Mouse (Mus musculus): ENCODE measurements around the gene Stpg3.

Stpg3 gene

GRCm38 (mm10) chr2:25178285-25178972 lies 36.0 kb downstream of the Stpg3 start:
- DNase-seq (ENCODE audit: low read depth): no peak

GRCm38 (mm10) chr2:25177685-25178084 lies 36.8 kb downstream of the Stpg3 start:
- no peak for DNase-seq (ENCODE audit: low read depth)

GRCm38 (mm10) chr2:25177076-25177475 lies 37.4 kb downstream of the Stpg3 start:
- DNase-seq (ENCODE audit: low read depth): no peak

- DNase-seq (ENCODE audit: low read depth): no peak
These were observed 37.9 kb downstream of the Stpg3 start for GRCm38 (mm10) chr2:25176573-25176972.

- DNase-seq (ENCODE audit: low read depth): no peak
These were observed 38.8 kb downstream of the Stpg3 start for GRCm38 (mm10) chr2:25175690-25176078.

- no peak for DNase-seq (ENCODE audit: low read depth)
These were observed 39.4 kb downstream of the Stpg3 start for GRCm38 (mm10) chr2:25174866-25175689.

- no peak for DNase-seq (ENCODE audit: low read depth)
These were observed 40.6 kb downstream of the Stpg3 start for GRCm38 (mm10) chr2:25173821-25174220.

- no peak for DNase-seq (ENCODE audit: low read depth)
These were observed 41.8 kb downstream of the Stpg3 start for GRCm38 (mm10) chr2:25172629-25173028.

- DNase-seq (ENCODE audit: low read depth): no peak
These were observed 42.7 kb downstream of the Stpg3 start for GRCm38 (mm10) chr2:25171769-25172153.

GRCm38 (mm10) chr2:25171101-25171768 lies 43.2 kb downstream of the Stpg3 start:
- DNase-seq (ENCODE audit: low read depth): no peak

GRCm38 (mm10) chr2:25170326-25171100 lies 43.9 kb downstream of the Stpg3 start:
- DNase-seq (ENCODE audit: low read depth): peak; percentile 53

- DNase-seq (ENCODE audit: low read depth): no peak
These were observed 44.7 kb downstream of the Stpg3 start for GRCm38 (mm10) chr2:25169778-25170177.

GRCm38 (mm10) chr2:25168665-25168978 lies 45.8 kb downstream of the Stpg3 start:
- no peak for DNase-seq (ENCODE audit: low read depth)

- DNase-seq (ENCODE audit: low read depth): no peak
These were observed 46.3 kb downstream of the Stpg3 start for GRCm38 (mm10) chr2:25167919-25168664.

GRCm38 (mm10) chr2:25167481-25167880 lies 47.0 kb downstream of the Stpg3 start:
- no peak for DNase-seq (ENCODE audit: low read depth)
